Comparison of ENCODE assay signal across 11 mouse cellular contexts in genomic region chr8:77451466-77452382, GRCm38 (mm10).
DNase-seq lines count a peak whose midpoint lies in the region; ATAC-seq lines count a peak whose summit lies in the region.
"Had no signal": no experiment of that assay in that cellular context is flagged by ENCODE, and none has a peak within 500 bp of the region (broad histone marks: within the 10 kb centered on the region; RNA-seq: fewer than 3 reads in every experiment).

No protein-coding gene starts in this region.

- peak; percentile 30 to 35 for DNase-seq in spleen, postnatal 36 days (ENCODE audit: low spot score in 2 of 2)
- no peak for DNase-seq in spleen, adult 18-20 months
- DNase-seq in T-cell, adult 2 months (ENCODE audit: low spot score), result peak; percentile 62
- DNase-seq in forebrain, embryonic 14.5 days (ENCODE audit: low spot score), result no peak
- no peak for DNase-seq in retina, postnatal 1 day
- DNase-seq: midbrain, embryonic 14.5 days had no signal

- peaks cover 32% of the 10 kb centered on the region for H3K36me3 ChIP-seq in liver, embryonic 12.5 days
- 0 out of 2 replicates have a peak, but pooled peaks cover 4% of the 10 kb centered on the region for H3K36me3 ChIP-seq in forebrain, embryonic 13.5 days (ENCODE audit: poor library complexity, severe bottlenecking)
- no peaks in the 10 kb centered on the region for H3K36me3 ChIP-seq in forebrain, embryonic 14.5 days (ENCODE audit: control insufficient read depth, insufficient read depth, low read length)

- H3K4me1 ChIP-seq in liver, embryonic 12.5 days, result peaks cover 5% of the 10 kb centered on the region; the same call in 1 of the 2 replicates
- no peaks in the 10 kb centered on the region for H3K4me1 ChIP-seq in forebrain, embryonic 13.5 days
- H3K4me1 ChIP-seq in forebrain, embryonic 14.5 days (ENCODE audit: control insufficient read depth, insufficient read depth, low read length), result no peaks in the 10 kb centered on the region
- H3K4me1 ChIP-seq: kidney, embryonic 15.5 days; liver, embryonic 15.5 days had no signal

- H3K9ac ChIP-seq in liver, embryonic 12.5 days, result no peak overlapping the region
- no peak overlapping the region for H3K9ac ChIP-seq in forebrain, embryonic 13.5 days
- H3K9ac ChIP-seq in forebrain, embryonic 14.5 days (ENCODE audit: low read length), result no peak overlapping the region
- H3K9ac ChIP-seq: kidney, embryonic 15.5 days; liver, embryonic 15.5 days had no signal

- no peak overlapping the region for H3K27ac ChIP-seq in liver, embryonic 12.5 days
- no peak overlapping the region for H3K27ac ChIP-seq in forebrain, embryonic 13.5 days
- H3K27ac ChIP-seq in forebrain, embryonic 14.5 days (ENCODE audit: low read depth, low read length), result no peak overlapping the region
- H3K27ac ChIP-seq: hindbrain, embryonic 10.5 days; kidney, embryonic 15.5 days; liver, embryonic 15.5 days had no signal

- H3K27me3 ChIP-seq in liver, embryonic 12.5 days (replicated peaks), result no peaks in the 10 kb centered on the region
- H3K27me3 ChIP-seq in forebrain, embryonic 13.5 days, result no peaks in the 10 kb centered on the region
- no peaks in the 10 kb centered on the region for H3K27me3 ChIP-seq in forebrain, embryonic 14.5 days (replicated peaks; ENCODE audit: control insufficient read depth, insufficient read depth, low read length)
- H3K27me3 ChIP-seq: kidney, embryonic 15.5 days; liver, embryonic 15.5 days had no signal

- H3K4me3 ChIP-seq in liver, embryonic 12.5 days, result no peak overlapping the region
- no peak overlapping the region for H3K4me3 ChIP-seq in forebrain, embryonic 13.5 days
- no peak overlapping the region for H3K4me3 ChIP-seq in forebrain, embryonic 14.5 days (ENCODE audit: low read depth, low read length)
- H3K4me3 ChIP-seq: hindbrain, embryonic 10.5 days; kidney, embryonic 15.5 days; liver, embryonic 15.5 days had no signal

- 77% methylated on average over 21 of the region's 21 CpGs for WGBS in liver, embryonic 12.5 days (ENCODE audit: insufficient replicate concordance)
- WGBS in forebrain, embryonic 13.5 days, result 92% methylated on average over 21 of the region's 21 CpGs
- WGBS in forebrain, embryonic 14.5 days, result 90% methylated on average over 21 of the region's 21 CpGs

- no peak for ATAC-seq in liver, embryonic 12.5 days
- no peak for ATAC-seq in forebrain, embryonic 13.5 days
- ATAC-seq in forebrain, embryonic 14.5 days, result no peak

- H3K4me2 ChIP-seq in liver, embryonic 12.5 days, result 0 out of 2 replicates have a peak overlapping the region, but pooled peaks have one; percentile 14
- no peak overlapping the region for H3K4me2 ChIP-seq in forebrain, embryonic 13.5 days
- H3K4me2 ChIP-seq in forebrain, embryonic 14.5 days (ENCODE audit: low read length), result no peak overlapping the region
- H3K4me2 ChIP-seq: kidney, embryonic 15.5 days; liver, embryonic 15.5 days had no signal

- H3K9me3 ChIP-seq in liver, embryonic 12.5 days (replicated peaks), result no peaks in the 10 kb centered on the region
- peaks cover 8% of the 10 kb centered on the region; the same call in 1 of the 2 replicates for H3K9me3 ChIP-seq in forebrain, embryonic 13.5 days (replicated peaks)
- H3K9me3 ChIP-seq in forebrain, embryonic 14.5 days (replicated peaks; ENCODE audit: control insufficient read depth, low read length), result no peaks in the 10 kb centered on the region
- H3K9me3 ChIP-seq: liver, embryonic 15.5 days had no signal

Comparison
In these comparisons a context has a peak if more than half of its experiments do, and no peak if none do; other contexts are left out.
1. DNase-seq: peak in spleen, postnatal 36 days (2 of 2) and T-cell, adult 2 months (single experiment); none in spleen, adult 18-20 months (0 of 2), forebrain, embryonic 14.5 days (single experiment) and retina, postnatal 1 day (single experiment).